Mouse (Mus musculus) CH12.LX (cell line): ENCODE measurements around the gene Prickle2.

Experiments used
- CHD2 ChIP-seq: IDR thresholded peaks from 2 replicates; pipeline ENCODE4 v1.6.1; 2011; ENCODE audit warnings: low read length, improper control_type of control experiment
- CTCF ChIP-seq, 2 experiments: IDR thresholded peaks in 1 of 2; conservative IDR thresholded peaks in 1 of 2; 2 replicates each; pipeline ENCODE4 v1.5.1; 2011 to 2012; ENCODE audit warnings: low read depth in 2 of 2, low read length in 2 of 2, improper control_type of control experiment in 1 of 2, inconsistent platforms in 1 of 2, mild to moderate bottlenecking in 1 of 2, moderate library complexity in 1 of 2
- KAT2A ChIP-seq: IDR thresholded peaks from 2 replicates; pipeline ENCODE4 v1.6.1; 2012; ENCODE audit warnings: low read length, improper control_type of control experiment, inconsistent platforms; ENCODE audit not compliant: insufficient replicate concordance
- MXI1 ChIP-seq: IDR thresholded peaks from 2 replicates; pipeline ENCODE4 v1.6.1; 2011; ENCODE audit warnings: mild to moderate bottlenecking, low read depth, low read length, improper control_type of control experiment
- POLR2A ChIP-seq: IDR thresholded peaks from 2 replicates; pipeline ENCODE4 v1.6.1; 2011; ENCODE audit warnings: low read depth, mild to moderate bottlenecking, improper control_type of control experiment, low read length
- SMC3 ChIP-seq: IDR thresholded peaks from 2 replicates; pipeline ENCODE4 v1.6.1; 2011; ENCODE audit warnings: low read depth, low read length, improper control_type of control experiment
- USF1 ChIP-seq: IDR thresholded peaks from 2 replicates; pipeline ENCODE4 v1.6.1; 2014; ENCODE audit warnings: low read depth, mild to moderate bottlenecking, inconsistent platforms, low read length, improper control_type of control experiment

GRCm38 (mm10) chr6:92733651-92734050, 27.7 kb upstream of the Prickle2 start:
- no peak for TF ChIP-seq CTCF (conservative IDR thresholded peaks at IDR 0.05 in 1 of 2, IDR thresholded peaks at IDR 0.05 in 1 of 2; ENCODE audit: low read depth in 2 of 2, low read length in 2 of 2)
- no peak for TF ChIP-seq SMC3
- TF ChIP-seq POLR2A: no peak
- TF ChIP-seq CHD2: no peak
- TF ChIP-seq USF1: no peak
- no peak for TF ChIP-seq KAT2A
- TF ChIP-seq MXI1: no peak
